Mouse (Mus musculus): ENCODE results near the gene C2cd4c.

Gene C2cd4c

GRCm38 (mm10) chr10:79613578-79614304 is at the start of gene C2cd4c:
Gene C2cd4c (minus strand): TSS chr10:79614025.
- DNase-seq = peak; percentile 64

- DNase-seq = no peak
These were observed 48.0 kb upstream of the C2cd4c start for GRCm38 (mm10) chr10:79661861-79662260.

GRCm38 (mm10) chr10:79660298-79660697 is 46.5 kb upstream of the C2cd4c start:
- DNase-seq = no peak

DNA sequence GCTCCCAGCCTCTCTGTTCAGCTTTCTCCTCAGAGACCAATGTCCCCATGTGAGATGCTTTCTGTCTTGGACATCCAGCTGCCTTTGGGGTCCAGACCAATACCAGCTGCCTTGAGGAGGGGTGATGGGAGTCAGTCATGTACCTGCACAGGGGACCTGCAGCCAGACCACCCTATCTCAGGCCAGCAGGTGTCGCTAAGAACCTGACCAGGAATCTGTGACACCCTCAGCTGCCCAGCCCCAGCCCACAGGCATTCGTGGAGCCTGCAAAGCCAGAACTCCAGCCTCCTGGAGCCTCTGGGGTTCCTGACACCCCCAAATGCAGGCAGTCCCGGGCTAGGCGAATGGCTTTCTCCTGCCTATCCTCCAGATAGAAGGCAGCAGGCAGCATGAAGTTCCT is 45.0 kb upstream of the C2cd4c start:
- no peak for DNase-seq

DNA sequence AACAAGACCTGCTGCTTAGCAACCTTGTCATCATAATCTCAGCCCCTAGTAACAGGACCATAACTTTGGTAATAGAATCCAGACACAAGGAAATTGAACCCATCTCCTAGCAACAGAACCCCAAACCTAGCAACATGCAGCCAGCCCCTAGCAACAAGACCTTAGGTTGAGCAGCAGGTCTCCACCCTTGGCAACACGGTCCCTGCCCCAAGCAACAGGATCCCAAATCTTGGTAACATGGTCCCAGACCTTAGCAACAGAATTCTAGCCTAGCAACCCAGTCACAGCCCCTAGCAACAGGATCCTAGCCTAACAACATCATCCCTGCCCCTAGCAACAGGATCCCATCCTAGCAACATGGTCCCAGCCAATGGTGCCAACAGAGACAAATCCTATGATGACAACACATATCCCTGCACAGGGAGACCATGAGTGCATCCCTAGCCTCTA is 41.1 kb upstream of the C2cd4c start:
- no peak for DNase-seq

DNA sequence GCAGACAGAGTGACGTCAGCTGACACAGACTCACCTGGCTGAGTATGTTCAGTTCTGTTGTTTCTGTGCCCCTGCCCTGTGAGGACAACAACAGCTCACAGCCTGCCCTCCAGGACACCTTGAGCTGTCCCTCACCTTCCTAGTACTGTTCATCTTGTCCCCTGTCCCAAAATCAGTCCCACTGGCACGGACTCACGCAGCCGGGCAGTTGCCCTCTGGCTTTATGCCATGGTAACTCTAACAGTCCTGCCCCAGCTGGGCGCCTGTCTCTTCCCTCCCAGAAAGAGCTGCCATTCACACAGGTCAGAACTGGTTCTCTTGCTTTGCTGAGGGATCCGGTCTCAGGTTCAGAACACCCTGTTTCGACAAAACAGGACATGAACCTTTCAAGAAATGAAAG is 39.0 kb upstream of the C2cd4c start:
- DNase-seq = no peak

GRCm38 (mm10) chr10:79649070-79649751 is 35.4 kb upstream of the C2cd4c start:
- DNase-seq = peak; percentile 73

- DNase-seq = no peak
These were observed 31.9 kb upstream of the C2cd4c start, which contains the start of gene Odf3l2 for GRCm38 (mm10) chr10:79645711-79646110. Gene Odf3l2 (minus strand): TSS chr10:79645738.

DNA sequence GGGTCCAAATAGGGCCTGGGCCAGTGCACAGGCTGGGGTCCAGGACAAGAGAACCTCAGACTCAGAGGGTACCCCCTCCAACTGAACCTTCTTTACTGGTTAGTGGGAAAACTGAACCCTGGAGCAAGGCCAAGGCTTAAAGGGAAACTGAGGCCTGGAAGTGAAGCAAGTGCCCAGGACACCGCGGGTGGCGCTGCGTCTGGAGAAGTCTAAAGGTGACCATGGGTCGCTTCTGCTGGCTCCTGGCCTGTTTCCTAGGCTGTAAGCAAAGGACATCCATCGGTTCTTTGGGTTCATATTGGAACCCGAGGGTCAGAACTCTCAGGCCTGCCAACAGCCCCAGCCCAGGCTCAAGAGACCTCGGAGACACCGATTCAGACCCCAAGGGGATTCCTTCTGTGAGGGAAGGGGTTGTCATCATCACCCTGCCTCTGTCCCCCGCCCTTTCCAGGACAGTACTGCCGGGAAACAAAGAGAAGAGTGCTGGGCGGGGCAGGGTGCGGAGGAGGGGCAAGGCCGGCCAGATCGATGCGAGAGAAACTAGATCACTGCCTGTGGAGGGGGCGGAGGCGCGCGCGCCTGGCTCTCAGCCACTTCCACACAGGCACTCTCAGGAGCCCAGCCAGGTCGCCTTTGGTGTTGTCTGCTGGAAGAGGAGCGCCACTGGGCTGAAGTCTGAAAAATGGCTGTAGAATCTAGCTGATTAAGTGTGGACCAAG is 24.8 kb upstream of the C2cd4c start:
- no peak for DNase-seq

- no peak for DNase-seq
These were observed 23.6 kb upstream of the C2cd4c start, which contains the start of gene Shc2 for GRCm38 (mm10) chr10:79637128-79638110. Gene Shc2 (minus strand): TSS chr10:79637918.

DNA sequence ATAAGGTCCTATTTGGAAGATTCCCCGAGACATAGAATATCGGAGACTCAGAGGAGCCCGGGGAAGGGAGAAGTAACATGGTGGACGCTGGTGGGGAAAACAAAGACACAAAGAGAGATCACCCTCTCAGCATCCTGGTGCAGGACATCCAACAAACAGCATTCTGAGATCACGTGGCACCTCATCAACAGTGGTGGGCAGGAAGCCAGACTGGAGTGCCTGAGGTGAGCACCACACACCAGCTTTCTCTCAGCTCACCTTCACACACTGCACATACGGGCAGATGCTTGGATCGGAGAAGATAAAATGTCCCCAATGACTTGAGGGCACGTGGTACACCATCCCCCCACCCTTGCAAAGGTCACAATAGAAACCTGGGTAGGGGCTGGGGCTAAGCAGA is 22.5 kb upstream of the C2cd4c start:
- DNase-seq = no peak

GRCm38 (mm10) chr10:79633006-79633777 is 19.4 kb upstream of the C2cd4c start:
- DNase-seq = no peak

GRCm38 (mm10) chr10:79631432-79631831 is 17.6 kb upstream of the C2cd4c start:
- no peak for DNase-seq

GRCm38 (mm10) chr10:79628377-79628776 is 14.6 kb upstream of the C2cd4c start:
- no peak for DNase-seq

GRCm38 (mm10) chr10:79626156-79626555 is 12.3 kb upstream of the C2cd4c start:
- DNase-seq = no peak

DNA sequence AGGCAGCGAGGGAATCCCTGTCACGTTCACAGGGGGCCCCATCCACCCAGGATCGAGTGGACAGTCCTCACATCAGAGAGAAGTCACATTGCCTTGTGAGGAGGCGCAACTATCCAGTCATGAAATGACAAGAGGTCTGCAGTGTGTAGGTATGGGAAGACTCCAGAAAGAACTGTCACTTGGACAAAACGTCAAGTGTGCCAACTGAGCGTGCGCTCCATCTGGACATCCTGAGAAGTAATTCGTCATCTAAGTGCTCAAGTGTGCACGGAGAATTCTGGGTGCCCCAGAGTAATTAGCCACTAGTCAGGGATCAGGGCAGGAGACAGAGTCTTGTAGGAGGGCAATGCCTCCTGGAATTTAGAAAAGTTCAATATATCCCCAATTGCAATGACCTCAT is 11.6 kb upstream of the C2cd4c start:
- DNase-seq = no peak

GRCm38 (mm10) chr10:79623950-79624349 is 10.1 kb upstream of the C2cd4c start:
- DNase-seq = no peak

GRCm38 (mm10) chr10:79616376-79616775 is 2.6 kb upstream of the C2cd4c start:
- DNase-seq = no peak

- no peak for DNase-seq
These were observed 2.0 kb upstream of the C2cd4c start for GRCm38 (mm10) chr10:79615860-79616259.

- DNase-seq = no peak
These were observed 449 bp upstream of the C2cd4c start for GRCm38 (mm10) chr10:79614305-79614643.

Data from kidney, adult 18-20 months (tissue).